Mouse (Mus musculus) urinary bladder, postnatal 14 days (tissue): ENCODE measurements around the gene Egfl8.

Source experiments
- DNase-seq: peaks from one replicate; pipeline ENCODE4 v3.0.0; 2021; ENCODE audit warnings: low spot score

Egfl8 gene

GRCm38 (mm10) chr17:34572361-34572760, 43.4 kb downstream of the Egfl8 start:
- DNase-seq: no peak

DNA sequence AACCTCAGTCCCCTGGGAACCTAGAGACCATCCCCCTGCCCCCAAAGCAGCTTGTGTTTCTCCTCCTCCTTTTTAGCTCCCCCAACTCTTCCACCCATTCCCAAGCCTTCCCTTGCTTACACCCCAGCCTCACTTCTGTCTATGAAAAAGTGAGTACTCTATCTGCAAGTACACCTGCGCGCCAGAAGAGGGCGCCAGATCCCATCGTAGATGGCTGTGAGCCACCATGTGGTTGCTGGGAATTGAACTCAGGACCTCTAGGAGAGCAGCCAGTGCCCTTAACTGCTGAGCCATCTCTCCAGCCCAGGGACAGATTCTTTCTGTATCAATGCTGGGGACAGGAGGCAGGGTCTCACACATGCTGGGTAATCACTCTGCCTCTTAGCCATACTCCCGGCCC, 43.9 kb downstream of the Egfl8 start:
- DNase-seq: no peak

DNA sequence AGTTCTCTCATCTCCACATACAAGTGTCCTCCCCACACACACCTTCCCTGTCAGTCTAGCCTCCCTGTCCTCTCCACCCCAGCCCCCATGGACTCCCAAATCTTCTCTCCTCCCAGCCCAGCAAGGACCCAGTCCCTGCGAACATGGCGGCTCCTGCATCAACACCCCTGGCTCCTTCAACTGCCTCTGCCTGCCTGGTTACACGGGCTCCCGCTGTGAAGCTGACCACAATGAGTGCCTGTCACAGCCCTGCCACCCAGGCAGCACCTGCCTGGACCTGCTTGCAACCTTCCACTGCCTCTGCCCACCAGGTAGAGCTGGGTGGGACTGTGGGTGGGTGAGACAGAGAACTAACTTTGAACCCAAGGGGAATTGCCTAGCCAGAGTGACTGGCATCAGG, 45.9 kb downstream of the Egfl8 start:
- DNase-seq: no peak

DNA sequence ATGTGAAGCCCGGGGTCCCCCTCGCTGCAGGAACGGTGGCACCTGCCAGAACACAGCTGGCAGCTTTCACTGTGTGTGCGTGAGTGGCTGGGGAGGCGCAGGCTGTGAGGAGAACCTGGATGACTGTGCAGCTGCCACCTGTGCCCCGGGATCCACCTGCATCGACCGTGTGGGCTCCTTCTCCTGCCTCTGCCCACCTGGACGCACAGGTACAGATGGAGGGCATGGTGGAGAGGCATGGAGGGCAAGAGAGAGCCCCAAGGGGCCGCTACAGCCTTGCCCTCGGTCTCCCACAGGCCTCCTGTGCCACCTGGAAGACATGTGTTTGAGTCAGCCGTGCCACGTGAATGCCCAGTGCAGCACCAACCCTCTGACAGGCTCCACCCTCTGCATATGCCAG, 47.4 kb downstream of the Egfl8 start:
- DNase-seq: no peak

GRCm38 (mm10) chr17:34567311-34567710, 48.5 kb downstream of the Egfl8 start:
- no peak for DNase-seq

GRCm38 (mm10) chr17:34564796-34565195, 51.0 kb downstream of the Egfl8 start:
- DNase-seq: no peak

- no peak for DNase-seq
These were observed 51.8 kb downstream of the Egfl8 start, which contains the start of gene Notch4 for GRCm38 (mm10) chr17:34564003-34564421. Gene Notch4, plus strand, starts transcription at chr17:34564268.

- DNase-seq: no peak
These were observed 52.4 kb downstream of the Egfl8 start for GRCm38 (mm10) chr17:34563354-34563753.
